Mouse (Mus musculus): ENCODE measurements around the gene Esp4. TPM values are rescaled to one million over a fixed set of nuclear protein-coding genes. Genes with fewer than 3 reads are reported as not detected.

The Esp4 gene
- polyA plus RNA-seq (2014; fragmentation: Illumina TruSeq; extraction: RNeasy Lipid Tissue Mini Kit (QIAGEN cat#74804); ENCODE audit: low read depth, low replicate concordance) = not detected

GRCm38 (mm10) chr17:40598294-40598693, at the start of gene Esp4:
Gene Esp4, plus strand, starts transcription at chr17:40598594.

GRCm38 (mm10) chr17:40561207-40561606, 37.2 kb upstream of the Esp4 start, which contains the start of gene Esp6:
Gene Esp6, plus strand, starts transcription at chr17:40561507.

GRCm38 (mm10) chr17:40631775-40632174, 33.4 kb downstream of the Esp4 start, which contains the start of gene Esp3:
Gene Esp3, plus strand, starts transcription at chr17:40632075.

Other genes starting within 250 kb of the Esp4 start
- gene Esp8, start 78.6 kb upstream of the Esp4 start, polyA plus RNA-seq (2014; fragmentation: Illumina TruSeq; extraction: RNeasy Lipid Tissue Mini Kit (QIAGEN cat#74804); ENCODE audit: low read depth, low replicate concordance) = not detected
- not detected for gene Esp6, start 37.1 kb upstream of the Esp4 start, polyA plus RNA-seq (2014; fragmentation: Illumina TruSeq; extraction: RNeasy Lipid Tissue Mini Kit (QIAGEN cat#74804); ENCODE audit: low read depth, low replicate concordance)
- gene Esp3, start 33.5 kb downstream of the Esp4 start, polyA plus RNA-seq (2014; fragmentation: Illumina TruSeq; extraction: RNeasy Lipid Tissue Mini Kit (QIAGEN cat#74804); ENCODE audit: low read depth, low replicate concordance) = not detected
- gene Esp1, start 128.5 kb downstream of the Esp4 start, polyA plus RNA-seq (2014; fragmentation: Illumina TruSeq; extraction: RNeasy Lipid Tissue Mini Kit (QIAGEN cat#74804); ENCODE audit: low read depth, low replicate concordance) = not detected
- 9,128 TPM for gene Crisp2, start 208.4 kb downstream of the Esp4 start, polyA plus RNA-seq (2014; fragmentation: Illumina TruSeq; extraction: RNeasy Lipid Tissue Mini Kit (QIAGEN cat#74804); ENCODE audit: low read depth, low replicate concordance)
- not detected for gene Rhag, start 212.5 kb downstream of the Esp4 start, polyA plus RNA-seq (2014; fragmentation: Illumina TruSeq; extraction: RNeasy Lipid Tissue Mini Kit (QIAGEN cat#74804); ENCODE audit: low read depth, low replicate concordance)

Data from testis, adult 10 weeks (tissue).